Mouse (Mus musculus): ENCODE results near the gene Nup155.
A peak's percentile ranks its signal among the peaks of the same experiment; 100 is the strongest.
"Not testable (repeated sequence)": the region's sequence is repeated elsewhere in the genome, so short reads cannot be mapped to it uniquely, and the experiment has no call there.

The Nup155 gene

GRCm38 (mm10) chr15:8108966-8109743 is at the start of gene Nup155:
TSS of gene Nup155 (plus strand) at chr15:8109273.
- peak; percentile 96 for DNase-seq

GRCm38 (mm10) chr15:8065221-8065620 is 43.9 kb upstream of the Nup155 start:
- no peak for DNase-seq

- DNase-seq = not testable (repeated sequence)
Measured at GRCm38 (mm10) chr15:8073159-8073558, 35.9 kb upstream of the Nup155 start.

- DNase-seq = no peak
Measured at GRCm38 (mm10) chr15:8082139-8082538, 26.9 kb upstream of the Nup155 start.

- DNase-seq = no peak
Measured at GRCm38 (mm10) chr15:8087293-8087692, 21.8 kb upstream of the Nup155 start.

- no peak for DNase-seq
Measured at GRCm38 (mm10) chr15:8088715-8089114, 20.4 kb upstream of the Nup155 start.

- DNase-seq = no peak
Measured at GRCm38 (mm10) chr15:8090685-8091084, 18.4 kb upstream of the Nup155 start.

GRCm38 (mm10) chr15:8092668-8093067 is 16.4 kb upstream of the Nup155 start:
- not testable (repeated sequence) for DNase-seq

- peak; percentile 72 for DNase-seq
Measured at GRCm38 (mm10) chr15:8097853-8098252, 11.2 kb upstream of the Nup155 start.

GRCm38 (mm10) chr15:8098774-8099749 is 10.0 kb upstream of the Nup155 start, which contains the start of gene Wdr70:
TSS of gene Wdr70 (minus strand) at chr15:8099209.
- DNase-seq = peak; percentile 98

GRCm38 (mm10) chr15:8101975-8102542 is 7.0 kb upstream of the Nup155 start:
- not testable (repeated sequence) for DNase-seq

- peak; percentile 1 for DNase-seq
Measured at GRCm38 (mm10) chr15:8108360-8108965, 610 bp upstream of the Nup155 start.

GRCm38 (mm10) chr15:8109782-8110181 is 709 bp downstream of the Nup155 start:
- no peak for DNase-seq

- DNase-seq = no peak
Measured at GRCm38 (mm10) chr15:8129281-8129680, 20.2 kb downstream of the Nup155 start.

- DNase-seq = no peak
Measured at GRCm38 (mm10) chr15:8131268-8131667, 22.2 kb downstream of the Nup155 start.

- DNase-seq = no peak
Measured at GRCm38 (mm10) chr15:8131761-8132160, 22.7 kb downstream of the Nup155 start.

- no peak for DNase-seq
Measured at GRCm38 (mm10) chr15:8135606-8136005, 26.5 kb downstream of the Nup155 start.

- DNase-seq = no peak
Measured at GRCm38 (mm10) chr15:8161841-8162240, 52.8 kb downstream of the Nup155 start.

GRCm38 (mm10) chr15:8168591-8169265 is 59.7 kb downstream of the Nup155 start, which contains the start of gene Cplane1:
TSS of gene Cplane1 (plus strand) at chr15:8169106.
- peak; percentile 94 for DNase-seq

- DNase-seq = no peak
Measured at GRCm38 (mm10) chr15:8169266-8169746, 60.2 kb downstream of the Nup155 start.

GRCm38 (mm10) chr15:8189563-8189962 is 80.5 kb downstream of the Nup155 start:
- DNase-seq = no peak

GRCm38 (mm10) chr15:8190435-8190834 is 81.4 kb downstream of the Nup155 start:
- DNase-seq = no peak
